Mouse (Mus musculus): Measurements from ENCODE around the gene AU018091.
"Not testable (repeated sequence)": the region's sequence is repeated elsewhere in the genome, so short reads cannot be mapped to it uniquely, and the experiment has no call there.

AU018091 gene

DNA sequence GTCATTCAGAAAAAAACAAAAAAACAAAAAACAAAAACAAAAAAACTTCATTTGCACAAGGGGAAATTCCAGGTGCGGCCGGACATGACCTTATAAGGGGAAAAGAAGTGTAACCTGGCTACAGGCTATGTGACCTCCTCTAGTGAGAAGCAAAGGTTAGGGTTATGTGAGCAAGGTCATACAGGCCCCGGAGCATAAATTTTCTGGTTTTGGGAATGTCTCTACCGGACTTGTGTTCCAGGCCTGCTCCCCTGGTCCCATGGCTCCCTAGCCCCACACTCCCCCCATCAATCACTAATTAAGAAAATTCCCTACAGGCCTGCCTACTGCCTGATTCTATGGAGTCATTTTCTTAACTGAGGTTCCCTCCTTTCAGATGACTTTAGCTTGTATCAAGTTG is 2.7 kb downstream of the AU018091 start:
- no peak for DNase-seq (ENCODE audit: low spot score in 2 of 2)

DNA sequence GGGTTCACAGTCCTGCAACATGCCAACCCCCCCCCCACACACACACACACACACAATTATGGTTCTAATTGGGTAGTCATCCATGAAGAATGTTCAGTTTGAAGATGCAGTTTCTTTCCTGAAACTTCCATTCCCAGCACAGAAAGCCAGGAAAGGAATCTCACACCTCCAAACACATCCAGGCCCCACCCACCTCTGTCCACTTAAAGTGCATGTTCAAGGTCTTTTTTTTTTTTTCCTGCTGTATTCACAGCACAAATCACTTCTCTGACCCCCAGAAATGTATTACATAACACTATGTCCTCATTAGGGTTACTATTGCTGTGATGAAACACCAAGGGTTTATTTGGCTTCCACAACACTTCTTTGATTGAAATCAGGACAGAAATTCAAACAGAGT is 4.0 kb downstream of the AU018091 start:
- no peak for DNase-seq (ENCODE audit: low spot score in 2 of 2)

DNA sequence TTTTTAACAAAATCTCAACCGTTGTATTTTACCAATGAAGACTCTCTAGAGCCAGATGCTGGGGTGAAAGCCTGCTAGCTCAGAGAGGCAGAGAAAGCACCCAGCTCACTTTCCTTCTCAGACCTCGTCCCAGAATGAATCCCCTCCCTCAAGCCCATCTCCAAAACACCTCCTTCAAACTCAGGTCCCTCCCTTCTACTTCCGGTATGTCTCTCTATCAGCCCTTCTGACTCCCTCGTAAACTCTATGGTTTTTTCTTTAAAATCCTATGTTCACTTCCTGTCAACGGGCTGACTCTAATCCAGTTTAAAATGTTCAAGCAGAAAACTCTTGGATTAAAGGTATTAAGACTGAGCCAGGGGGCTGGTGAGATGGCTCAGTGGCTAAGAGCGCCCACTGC is 4.6 kb downstream of the AU018091 start:
- no peak for DNase-seq (ENCODE audit: low spot score in 2 of 2)

DNA sequence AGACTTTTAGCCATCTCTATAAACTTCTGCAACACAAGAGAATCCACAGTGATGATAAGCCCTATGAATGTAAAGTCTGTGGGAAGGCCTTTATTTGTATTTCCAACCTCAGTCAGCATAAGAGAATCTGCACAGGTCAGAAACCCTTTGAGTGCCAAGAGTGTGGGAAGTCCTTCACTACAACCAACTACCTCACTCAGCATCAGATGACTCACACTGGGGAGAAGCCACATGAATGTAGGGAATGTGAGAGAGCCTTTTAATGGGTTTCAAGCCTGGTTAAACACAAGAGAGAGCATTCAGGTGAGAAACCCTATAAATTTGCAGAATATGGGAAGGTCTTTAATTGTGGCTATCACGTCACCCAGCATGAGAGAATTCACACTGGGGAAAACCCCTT is 18.6 kb downstream of the AU018091 start:
- no peak for DNase-seq (ENCODE audit: low spot score in 2 of 2)

DNA sequence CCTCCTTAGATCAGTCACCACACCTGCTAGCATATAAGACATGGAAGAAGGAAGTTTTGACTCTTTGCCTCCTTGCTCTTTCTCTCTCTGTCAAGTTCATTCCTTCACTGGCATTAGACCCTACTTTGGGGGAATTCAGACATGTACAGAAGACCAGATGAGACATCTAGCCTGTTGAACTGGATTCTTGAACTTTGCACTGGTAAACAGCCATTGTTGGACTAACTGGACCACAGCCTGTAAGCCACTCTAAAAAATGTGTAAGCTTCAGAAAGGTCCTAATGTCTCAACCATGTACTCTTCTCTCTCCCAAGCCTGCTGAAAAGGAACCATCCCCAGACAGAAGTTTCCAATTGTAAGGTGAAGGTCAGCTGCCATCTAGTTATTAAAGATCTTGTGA is 22.9 kb downstream of the AU018091 start:
- DNase-seq (ENCODE audit: low spot score in 2 of 2): no peak

- no peak for DNase-seq (ENCODE audit: low spot score in 2 of 2)
Observed at GRCm38 (mm10) chr7:3143329-3143728, 25.7 kb downstream of the AU018091 start.

DNA sequence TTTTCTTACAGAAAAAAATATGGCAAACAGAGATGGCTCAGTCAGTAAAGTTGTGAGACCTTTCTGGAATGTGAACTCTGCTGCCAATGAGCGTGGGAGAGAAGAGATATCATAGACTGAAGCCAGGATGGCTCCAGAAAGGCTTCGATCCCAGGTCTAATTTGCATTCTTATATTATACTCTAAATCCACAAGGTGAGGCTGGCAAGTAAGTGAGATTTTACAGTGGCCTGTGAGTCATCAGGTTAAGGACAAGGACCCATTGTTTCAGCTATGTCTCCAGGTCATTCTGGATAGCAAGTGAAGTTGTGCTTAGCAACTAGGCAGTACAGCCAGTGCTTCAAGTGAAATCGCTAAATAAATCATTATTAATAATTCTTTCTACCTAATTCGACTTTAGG is 33.4 kb downstream of the AU018091 start:
- no peak for DNase-seq (ENCODE audit: low spot score in 2 of 2)

DNA sequence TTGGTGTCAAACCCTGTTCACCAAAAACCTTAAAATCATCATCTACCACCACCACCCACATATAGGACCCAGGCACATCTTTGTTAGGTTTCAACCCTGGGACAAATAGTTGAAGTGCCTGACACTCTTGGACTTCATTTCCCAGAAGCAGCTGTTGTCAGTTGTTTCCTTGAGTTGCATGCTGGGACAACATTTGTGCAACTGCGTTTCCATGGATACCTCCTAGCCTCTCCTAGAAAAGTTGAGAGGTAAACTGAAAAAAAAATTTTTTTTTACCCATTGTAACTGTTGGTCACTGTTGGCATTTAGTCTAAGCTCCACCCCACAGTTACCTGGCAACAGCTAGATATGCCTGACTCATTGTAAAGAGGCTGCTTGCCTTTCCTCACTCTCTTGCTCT is 34.3 kb downstream of the AU018091 start:
- no peak for DNase-seq (ENCODE audit: low spot score in 2 of 2)

DNA sequence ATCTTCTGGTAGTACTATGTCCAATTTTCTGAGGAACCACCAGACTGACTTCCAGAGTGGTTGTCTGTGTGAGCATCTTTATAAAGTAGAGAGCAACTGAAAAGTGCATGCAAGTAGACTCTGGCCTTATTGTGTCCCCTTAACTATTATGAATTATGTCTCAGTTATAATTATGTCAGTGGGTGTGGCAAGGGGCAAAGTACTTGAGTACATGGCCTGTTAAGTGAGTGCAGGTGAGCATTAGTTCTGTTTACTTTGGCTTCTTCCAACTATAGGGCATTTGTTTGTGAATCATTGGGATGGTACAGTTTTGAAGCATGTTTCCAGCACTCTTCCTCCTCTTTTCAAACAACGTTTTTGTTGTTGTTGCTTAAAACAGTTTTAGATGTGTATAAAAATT is 38.7 kb downstream of the AU018091 start:
- no peak for DNase-seq (ENCODE audit: low spot score in 2 of 2)

- DNase-seq (ENCODE audit: low spot score in 2 of 2): not testable (repeated sequence)
Observed at GRCm38 (mm10) chr7:3128564-3128963, 40.4 kb downstream of the AU018091 start.

DNA sequence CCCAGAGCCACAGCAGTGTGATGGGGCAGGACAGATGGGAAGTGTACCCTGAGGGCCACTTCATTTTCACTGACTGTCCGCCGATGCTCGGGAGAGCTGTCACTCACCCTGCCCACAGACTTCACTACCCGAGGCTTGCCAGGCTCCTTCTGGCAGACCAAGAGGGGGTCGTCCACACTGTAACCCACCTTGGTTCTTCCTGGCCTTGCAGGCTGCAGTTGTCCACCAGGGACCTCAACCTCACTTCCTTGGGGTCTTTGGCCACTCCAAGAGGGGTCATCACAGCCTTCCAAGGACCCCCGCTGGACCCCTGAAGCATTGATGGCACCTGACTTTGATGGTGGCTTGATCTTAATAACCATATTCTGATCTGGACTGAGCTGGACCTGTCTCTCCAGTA is 57.8 kb downstream of the AU018091 start:
- not testable (repeated sequence) for DNase-seq (ENCODE audit: low spot score in 2 of 2)

DNA sequence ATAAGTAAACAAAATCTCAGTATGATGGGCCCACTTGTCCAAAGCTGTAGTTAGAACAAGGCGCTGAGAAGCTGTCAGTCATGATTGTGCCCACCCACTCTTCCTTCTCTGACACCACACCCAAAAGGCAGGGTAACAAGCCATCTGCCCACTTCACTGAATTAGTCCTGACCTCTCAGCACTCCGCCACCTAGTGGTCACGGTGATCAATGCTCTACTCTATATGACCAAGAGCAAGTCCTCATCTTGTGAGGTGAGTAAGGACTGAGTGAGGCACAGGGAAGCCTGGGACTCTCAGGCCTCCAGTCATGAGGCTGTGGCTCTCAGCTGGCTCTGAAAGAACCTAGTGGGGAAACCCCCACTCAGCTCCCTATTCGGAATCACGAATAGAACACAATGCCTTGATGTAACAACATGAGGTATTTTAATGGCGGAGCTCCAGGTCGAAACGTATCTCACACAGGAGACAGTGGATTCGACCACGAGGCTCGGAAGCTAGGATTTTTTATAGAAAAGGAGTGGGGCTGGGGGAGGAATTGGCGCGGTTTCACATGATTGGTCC is 62.4 kb downstream of the AU018091 start:
- DNase-seq (ENCODE audit: low spot score in 2 of 2): not testable (repeated sequence)
